Mouse (Mus musculus) midbrain, embryonic 15.5 days (tissue): ENCODE results near the gene Ddx58. TPM values are rescaled to one million over a fixed set of nuclear protein-coding genes. Genes with fewer than 3 reads are reported as not detected.
A peak's percentile ranks its signal among the peaks of the same experiment; 100 is the strongest.

ENCODE experiments used
- ATAC-seq: fragments of 200-750 bp; cut with Nextera tagmentation; replicated peaks from 2 replicates; pipeline ENCODE4 v1.8.0; 2017; ENCODE audit warnings: moderate TSS enrichment
- H3K27ac ChIP-seq: fragments of 300-500 bp; sonication (generic); 2 replicates; pipeline ENCODE4 v1.5.1; 2015; ENCODE audit warnings: mild to moderate bottlenecking, inconsistent platforms
- H3K27me3 ChIP-seq: fragments of 300-500 bp; sonication (generic); replicated peaks from 2 replicates; pipeline ENCODE4 v1.6.1; 2015; ENCODE audit warnings: inconsistent platforms
- H3K36me3 ChIP-seq: fragments of 300-500 bp; sonication (generic); replicated peaks from 2 replicates; pipeline ENCODE4 v1.6.1; 2015; ENCODE audit warnings: inconsistent platforms
- H3K4me1 ChIP-seq: fragments of 300-500 bp; sonication (generic); 2 replicates; pipeline ENCODE4 v1.6.1; 2015; ENCODE audit warnings: inconsistent platforms
- H3K4me2 ChIP-seq: fragments of 300-500 bp; sonication (generic); 2 replicates; pipeline ENCODE4 v1.6.1; 2015; ENCODE audit warnings: inconsistent platforms, mild to moderate bottlenecking, moderate library complexity
- H3K4me3 ChIP-seq: fragments of 300-500 bp; sonication (generic); 2 replicates; pipeline ENCODE4 v1.5.1; 2015; ENCODE audit warnings: mild to moderate bottlenecking, inconsistent platforms
- H3K9ac ChIP-seq: fragments of 300-500 bp; sonication (generic); 2 replicates; pipeline ENCODE4 v1.6.1; 2015; ENCODE audit warnings: mild to moderate bottlenecking, inconsistent platforms
- H3K9me3 ChIP-seq: fragments of 300-500 bp; sonication (generic); 2 replicates; pipeline ENCODE4 v1.6.1; 2016; ENCODE audit warnings: inconsistent platforms
- WGBS: fragments of 180-500 bp; shearing (Covaris S2); methylation state at CpG from one replicate; pipeline ENCODE4 v1.1.7; 2015; ENCODE audit warnings: mixed read lengths; 5-methylcytosine and 5-hydroxymethylcytosine counted together
- polyA plus RNA-seq: library from polyadenylated mRNA; unstranded; fragments of >200 nt; fragmentation: Nextera tagmentation; extraction: Ambion mirVana; gene quantifications from 2 replicates; pipeline ENCODE4 v1.2.1, GENCODE M21; 2015

Ddx58 gene
- polyA plus RNA-seq, 1 experiment from 2014 or later = 4.2 TPM

DNA sequence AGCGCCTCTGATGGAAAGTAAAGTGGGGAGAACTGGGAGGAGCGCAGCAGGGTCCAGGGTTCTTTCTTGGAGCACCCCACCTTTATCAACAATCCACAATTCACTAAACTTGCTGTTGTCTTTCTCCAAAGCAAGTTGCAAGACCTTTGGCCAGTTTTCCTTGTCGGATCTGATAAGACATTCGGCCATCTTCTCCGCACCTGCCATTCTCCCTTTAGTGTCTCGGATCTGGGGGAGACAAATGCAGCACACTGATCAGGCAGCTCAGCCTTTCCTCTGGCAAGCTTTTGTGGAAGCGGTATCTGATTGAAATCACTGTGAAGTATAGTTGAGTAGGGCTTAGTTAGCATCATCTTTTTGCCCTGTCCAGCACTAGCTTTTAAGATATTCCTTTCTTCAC, 11.7 kb downstream of the Ddx58 start:
- no peak for ATAC-seq
- 92% methylated on average over 7 of the region's 7 CpGs for WGBS

DNA sequence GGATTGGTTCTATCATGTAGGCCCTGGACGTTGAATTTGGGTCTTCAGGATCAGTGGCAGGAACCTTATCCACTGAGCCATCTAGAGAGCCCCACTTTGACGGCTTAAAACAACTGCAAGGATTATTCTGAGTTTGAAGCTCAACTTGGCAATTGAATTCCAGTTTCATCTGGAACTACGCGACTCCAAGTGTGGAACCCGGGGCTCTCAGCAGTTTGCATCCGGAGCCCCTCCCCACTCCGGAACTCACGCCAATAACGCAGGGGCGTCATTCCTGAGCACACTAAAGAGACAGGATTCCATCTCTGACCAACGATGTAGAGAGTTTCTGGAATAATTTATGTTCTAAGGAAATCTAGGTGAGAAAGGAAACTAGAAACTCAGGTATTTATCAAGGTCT, 12.5 kb downstream of the Ddx58 start:
- H3K4me2 ChIP-seq = no peak overlapping the region
- H3K4me3 ChIP-seq = no peak overlapping the region
- no peaks in the 10 kb centered on the region for H3K36me3 ChIP-seq
- no peak overlapping the region for H3K9ac ChIP-seq
- no peak overlapping the region for H3K27ac ChIP-seq
- H3K4me1 ChIP-seq = no peaks in the 10 kb centered on the region
- H3K9me3 ChIP-seq = no peaks in the 10 kb centered on the region
- no peak for ATAC-seq
- no peaks in the 10 kb centered on the region for H3K27me3 ChIP-seq
- 92% methylated on average over 11 of the region's 11 CpGs for WGBS

More for the DNA sequence above, 11.7 kb downstream of the Ddx58 start:
- no peaks in the 10 kb centered on the region for H3K4me1 ChIP-seq
- H3K27ac ChIP-seq = no peak overlapping the region
- H3K4me3 ChIP-seq = no peak overlapping the region
- no peaks in the 10 kb centered on the region for H3K36me3 ChIP-seq
- H3K4me2 ChIP-seq = no peak overlapping the region
- no peak overlapping the region for H3K9ac ChIP-seq
- H3K27me3 ChIP-seq = no peaks in the 10 kb centered on the region
- H3K9me3 ChIP-seq = no peaks in the 10 kb centered on the region

DNA sequence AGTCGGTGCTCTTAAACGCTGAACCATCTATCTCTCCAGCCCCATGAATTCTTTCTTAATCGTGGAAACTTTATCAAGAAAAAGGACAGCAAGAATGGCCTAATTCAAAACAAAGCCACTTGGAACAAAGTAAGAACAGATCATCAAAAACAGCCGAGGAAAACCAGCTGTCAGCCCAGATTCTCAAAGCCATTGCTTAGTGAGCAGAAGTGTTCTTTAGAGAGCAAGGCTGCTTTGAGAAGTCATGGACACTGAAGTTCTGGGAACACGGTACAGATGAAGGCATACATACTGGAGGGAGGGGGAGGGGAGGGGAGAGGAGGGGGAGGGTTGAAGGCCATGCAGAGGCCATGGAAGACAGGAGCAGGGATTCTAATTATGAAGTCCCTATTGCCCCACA, 13.5 kb downstream of the Ddx58 start:
- Histone ChIP-seq H3K9ac (no peak overlapping the region), H3K4me2 (no peak overlapping the region), H3K27me3 (no peaks in the 10 kb centered on the region), H3K4me1 (no peaks in the 10 kb centered on the region), H3K9me3 (no peaks in the 10 kb centered on the region), H3K4me3 (no peak overlapping the region), H3K36me3 (no peaks in the 10 kb centered on the region), H3K27ac (no peak overlapping the region)
- ATAC-seq = no peak
- WGBS = 74% methylated on average over 5 of the region's 5 CpGs

DNA sequence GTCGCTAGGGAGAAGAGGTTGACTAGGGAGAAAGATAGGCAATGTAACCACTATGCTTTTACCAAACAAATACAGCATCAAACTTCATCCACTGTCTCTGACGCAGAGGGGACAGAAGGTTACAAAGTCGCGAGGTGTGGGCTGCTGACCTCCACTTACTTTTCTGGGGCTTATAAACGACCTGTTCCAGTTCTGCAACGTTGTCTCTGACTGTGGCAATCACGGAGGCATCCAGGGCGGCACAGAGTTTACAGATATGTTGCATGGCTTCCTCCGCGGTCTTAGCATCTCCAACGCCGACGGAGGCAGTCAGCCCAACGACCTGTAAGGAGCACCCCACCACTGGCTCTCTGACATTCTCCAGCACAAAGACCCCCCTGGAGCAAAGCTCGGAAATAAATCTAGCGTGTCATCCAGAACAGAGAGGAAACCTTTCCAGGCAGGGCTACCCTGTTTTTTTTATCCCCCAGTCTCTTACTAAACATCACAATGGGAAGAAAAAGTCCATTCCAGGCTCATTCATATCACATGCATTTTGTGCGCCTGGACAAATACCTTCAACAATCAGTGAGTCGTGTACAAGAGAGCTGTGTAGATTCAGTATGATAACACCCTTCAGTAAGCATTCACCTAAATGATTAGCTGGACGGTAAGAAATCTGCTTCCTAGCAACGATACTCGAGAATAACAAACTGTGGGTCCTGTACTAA, 17.6 kb downstream of the Ddx58 start:
- Histone ChIP-seq H3K4me2 (no peak overlapping the region; the same call in 1 of the 2 replicates), H3K27me3 (no peaks in the 10 kb centered on the region), H3K4me1 (peaks cover 6% of the 10 kb centered on the region; the same call in 1 of the 2 replicates), H3K4me3 (no peak overlapping the region), H3K36me3 (no peaks in the 10 kb centered on the region), H3K9ac (no peak overlapping the region), H3K27ac (no peak overlapping the region), H3K9me3 (no peaks in the 10 kb centered on the region)
- ATAC-seq = no peak
- 42% methylated on average over 21 of the region's 21 CpGs for WGBS

DNA sequence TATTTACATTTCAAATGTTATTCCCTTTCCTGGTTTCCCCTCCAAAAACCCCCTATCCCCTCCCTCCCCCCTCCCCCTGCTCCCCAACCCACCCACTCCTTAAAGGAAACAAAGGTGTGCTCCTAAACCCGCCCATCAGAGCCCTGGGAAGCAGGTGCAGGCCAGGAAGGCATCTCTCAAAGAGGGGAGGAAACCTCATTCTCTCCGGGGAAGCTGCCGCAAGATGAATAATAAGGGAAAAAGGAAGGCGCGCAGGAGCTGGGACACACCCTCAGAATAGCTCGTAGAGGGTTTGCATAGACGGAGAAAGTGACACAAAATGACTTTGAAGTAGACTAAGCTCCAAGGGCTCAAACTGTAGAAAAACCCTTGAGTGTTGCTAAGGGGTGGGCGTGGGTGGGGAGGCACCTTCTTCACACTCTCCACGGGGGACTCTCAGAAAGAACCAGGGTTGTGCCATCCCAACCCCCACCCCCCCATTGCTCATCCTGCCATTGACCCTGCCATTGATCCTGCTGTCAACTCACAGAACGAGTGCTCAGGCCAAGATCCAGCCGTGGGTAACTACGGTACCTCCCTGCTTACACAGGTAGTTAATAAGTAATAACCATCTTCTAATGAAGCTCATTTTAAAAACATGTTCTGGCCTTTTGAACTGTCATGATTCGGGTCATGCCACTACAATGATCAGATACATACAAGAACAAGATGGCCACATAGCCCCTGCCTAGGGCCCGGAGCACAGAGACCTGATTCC, 18.4 kb downstream of the Ddx58 start:
- H3K27ac ChIP-seq = no peak overlapping the region
- H3K27me3 ChIP-seq = no peaks in the 10 kb centered on the region
- H3K4me3 ChIP-seq = no peak overlapping the region
- no peak for ATAC-seq
- H3K4me1 ChIP-seq = peaks cover 6% of the 10 kb centered on the region; the same call in 1 of the 2 replicates
- no peaks in the 10 kb centered on the region for H3K9me3 ChIP-seq
- H3K9ac ChIP-seq = no peak overlapping the region
- H3K4me2 ChIP-seq = peak overlapping the region; percentile 28
- H3K36me3 ChIP-seq = no peaks in the 10 kb centered on the region
- WGBS = 42% methylated on average over 14 of the region's 14 CpGs

DNA sequence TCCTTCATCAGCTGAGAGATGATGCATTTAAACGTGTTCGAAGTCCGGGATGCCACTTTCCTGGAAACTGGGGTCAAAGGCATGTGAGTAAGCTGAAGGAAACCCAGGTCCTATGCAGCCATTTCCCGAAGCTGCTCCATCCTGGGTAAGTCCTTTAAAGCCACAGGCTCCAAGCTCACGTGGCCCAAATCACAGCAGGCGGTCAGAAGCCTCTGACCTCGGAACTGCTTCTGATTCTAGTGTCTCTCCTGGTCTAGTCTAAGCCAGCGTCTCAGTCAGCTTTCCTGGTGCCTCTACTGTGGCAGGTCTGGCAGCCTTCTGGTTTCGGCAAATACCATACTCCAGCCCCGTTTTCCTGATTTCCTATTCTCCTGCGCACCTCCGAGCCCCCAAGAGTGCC, 19.2 kb downstream of the Ddx58 start:
- peaks cover 6% of the 10 kb centered on the region; the same call in 1 of the 2 replicates for H3K4me1 ChIP-seq
- H3K27ac ChIP-seq = no peak overlapping the region
- no peaks in the 10 kb centered on the region for H3K36me3 ChIP-seq
- no peak overlapping the region for H3K9ac ChIP-seq
- peak overlapping the region; percentile 28 for H3K4me2 ChIP-seq
- no peaks in the 10 kb centered on the region for H3K27me3 ChIP-seq
- ATAC-seq = no peak
- H3K4me3 ChIP-seq = no peak overlapping the region
- H3K9me3 ChIP-seq = no peaks in the 10 kb centered on the region
- WGBS = 17% methylated on average over 12 of the region's 12 CpGs

DNA sequence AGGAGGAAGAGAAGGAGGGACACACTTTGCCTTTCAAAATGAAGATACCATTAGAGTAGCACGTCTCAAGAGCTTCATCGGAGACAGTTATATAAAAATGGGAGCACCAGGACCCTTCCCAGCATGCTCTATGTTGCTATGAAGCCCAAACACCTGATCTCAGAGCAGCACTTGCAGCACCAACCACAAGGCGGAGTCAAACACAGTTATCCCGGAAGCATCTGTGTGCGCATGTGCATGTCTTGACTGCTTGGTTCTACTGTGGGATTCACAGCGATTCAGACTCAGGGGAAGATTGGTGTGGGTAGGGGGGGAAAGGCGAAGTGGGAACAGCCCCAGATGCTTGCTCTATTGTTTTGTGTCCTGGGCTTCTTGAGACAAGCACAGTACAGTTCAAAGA, 21.2 kb downstream of the Ddx58 start:
- 74% methylated on average over 7 of the region's 7 CpGs for WGBS

DNA sequence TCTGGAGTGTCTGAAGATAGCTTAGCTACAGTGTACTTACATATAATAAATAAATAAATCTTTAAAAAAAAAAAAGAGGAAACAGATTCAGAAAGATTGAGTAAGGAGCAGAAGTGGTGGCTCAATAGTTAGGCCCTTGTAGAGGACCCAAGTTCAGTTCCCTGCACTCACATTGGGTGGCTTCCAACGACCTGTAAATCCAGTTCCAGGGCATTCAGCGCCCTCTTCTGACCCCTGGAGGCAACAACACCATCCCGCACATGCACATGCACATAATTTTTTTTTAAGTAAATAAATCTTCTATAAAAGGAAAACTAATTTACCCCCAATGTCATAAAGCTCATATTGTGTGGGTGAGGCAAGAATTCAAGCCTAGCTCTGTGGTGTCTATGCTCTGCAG, 21.7 kb downstream of the Ddx58 start:
- Histone ChIP-seq H3K4me1 (peaks cover 6% of the 10 kb centered on the region; the same call in 1 of the 2 replicates), H3K4me3 (no peak overlapping the region), H3K9ac (no peak overlapping the region), H3K27ac (no peak overlapping the region), H3K9me3 (no peaks in the 10 kb centered on the region), H3K27me3 (no peaks in the 10 kb centered on the region), H3K36me3 (no peaks in the 10 kb centered on the region), H3K4me2 (no peak overlapping the region)
- WGBS = 61% methylated on average over 3 of the region's 3 CpGs
- ATAC-seq = no peak

More for the DNA sequence above, 21.2 kb downstream of the Ddx58 start:
- Histone ChIP-seq H3K36me3 (no peaks in the 10 kb centered on the region), H3K9me3 (no peaks in the 10 kb centered on the region), H3K9ac (no peak overlapping the region), H3K27me3 (no peaks in the 10 kb centered on the region), H3K4me2 (no peak overlapping the region), H3K4me1 (peaks cover 6% of the 10 kb centered on the region; the same call in 1 of the 2 replicates), H3K4me3 (no peak overlapping the region), H3K27ac (no peak overlapping the region)
- no peak for ATAC-seq

DNA sequence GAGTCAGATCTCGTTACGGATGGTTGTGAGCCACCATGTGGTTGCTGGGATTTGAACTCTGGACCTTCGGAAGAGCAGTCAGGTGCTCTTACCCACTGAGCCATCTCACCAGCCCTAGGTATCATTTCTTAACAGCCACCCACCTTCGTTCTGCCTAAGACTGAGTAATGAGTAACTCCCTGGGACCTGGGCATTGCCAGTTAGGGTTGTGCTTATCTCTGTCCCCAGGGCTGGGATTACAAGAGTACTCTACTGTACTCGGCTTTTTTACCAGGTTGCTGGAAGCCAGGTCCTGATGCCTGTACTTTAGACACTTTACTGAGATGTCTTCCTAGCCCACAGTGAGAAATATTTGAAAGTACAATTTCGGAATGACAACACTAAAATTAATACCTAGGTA, 27.5 kb downstream of the Ddx58 start:
- no peaks in the 10 kb centered on the region for H3K9me3 ChIP-seq
- no peak overlapping the region for H3K9ac ChIP-seq
- no peaks in the 10 kb centered on the region for H3K4me1 ChIP-seq
- H3K27ac ChIP-seq = no peak overlapping the region
- WGBS = 92% methylated on average over 4 of the region's 6 CpGs
- no peak overlapping the region for H3K4me2 ChIP-seq
- no peak overlapping the region for H3K4me3 ChIP-seq
- no peaks in the 10 kb centered on the region for H3K27me3 ChIP-seq
- no peak for ATAC-seq
- H3K36me3 ChIP-seq = no peaks in the 10 kb centered on the region

DNA sequence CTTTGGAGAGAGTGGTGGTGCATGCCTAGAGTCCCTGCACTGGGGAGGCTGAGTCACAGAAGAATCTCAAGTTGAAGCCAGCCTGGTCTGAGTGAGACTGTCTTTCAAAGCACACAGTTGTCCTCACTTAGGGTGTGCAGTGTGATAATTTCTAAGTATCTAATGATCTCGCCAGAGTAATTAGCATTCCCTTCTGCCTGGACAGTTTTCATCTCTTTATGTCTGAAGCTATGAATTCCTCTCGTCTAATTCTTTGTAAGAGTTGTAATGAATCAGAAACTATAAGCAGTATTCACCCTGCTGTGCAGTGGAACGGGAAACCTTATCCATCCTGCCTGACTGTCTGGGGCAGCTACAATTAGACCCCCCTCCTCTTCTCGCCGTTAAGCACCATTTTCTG, 31.9 kb downstream of the Ddx58 start:
- ATAC-seq = no peak
- 63% methylated on average over 5 of the region's 5 CpGs for WGBS
- Histone ChIP-seq H3K9me3 (no peaks in the 10 kb centered on the region), H3K27me3 (no peaks in the 10 kb centered on the region), H3K4me1 (no peaks in the 10 kb centered on the region), H3K36me3 (no peaks in the 10 kb centered on the region), H3K4me3 (no peak overlapping the region), H3K9ac (no peak overlapping the region), H3K4me2 (no peak overlapping the region), H3K27ac (no peak overlapping the region)

DNA sequence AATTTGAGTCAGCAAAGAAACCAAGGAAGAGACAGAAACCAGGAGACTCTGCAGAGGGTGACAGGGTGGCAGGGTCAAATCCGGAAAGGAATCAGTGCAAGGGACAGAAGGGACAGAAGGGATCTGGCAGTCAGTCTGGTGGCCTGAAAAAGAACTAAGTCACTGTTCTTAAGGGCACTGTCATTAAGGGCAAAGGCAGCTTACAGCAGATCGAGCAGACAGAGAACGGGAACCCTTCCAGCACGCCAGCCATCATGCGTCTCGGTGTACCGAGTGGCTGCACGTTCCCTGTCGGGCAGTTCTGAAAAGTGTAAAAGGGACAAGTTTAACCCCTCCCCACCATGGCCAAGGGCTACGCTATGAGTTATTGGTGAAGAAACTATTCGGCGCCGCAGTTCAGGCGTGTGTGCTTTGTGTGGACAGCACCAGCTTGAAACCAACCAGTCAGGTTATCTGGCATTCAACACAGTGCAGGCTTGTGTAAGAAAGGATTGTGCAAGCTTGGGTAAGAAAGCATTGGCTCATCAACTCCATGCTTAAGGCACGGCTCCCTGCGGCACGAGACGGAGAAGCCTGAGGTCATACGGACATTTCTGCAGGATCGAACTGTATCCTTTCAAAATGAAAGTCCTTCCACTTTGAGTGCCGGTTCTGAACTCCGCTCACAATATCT, 34.3 kb downstream of the Ddx58 start:
- ATAC-seq = no peak
- Histone ChIP-seq H3K27ac (no peak overlapping the region), H3K4me3 (no peak overlapping the region), H3K4me2 (no peak overlapping the region), H3K9ac (no peak overlapping the region), H3K9me3 (no peaks in the 10 kb centered on the region), H3K27me3 (no peaks in the 10 kb centered on the region), H3K4me1 (no peaks in the 10 kb centered on the region), H3K36me3 (no peaks in the 10 kb centered on the region)
- WGBS = 92% methylated on average over 22 of the region's 22 CpGs

DNA sequence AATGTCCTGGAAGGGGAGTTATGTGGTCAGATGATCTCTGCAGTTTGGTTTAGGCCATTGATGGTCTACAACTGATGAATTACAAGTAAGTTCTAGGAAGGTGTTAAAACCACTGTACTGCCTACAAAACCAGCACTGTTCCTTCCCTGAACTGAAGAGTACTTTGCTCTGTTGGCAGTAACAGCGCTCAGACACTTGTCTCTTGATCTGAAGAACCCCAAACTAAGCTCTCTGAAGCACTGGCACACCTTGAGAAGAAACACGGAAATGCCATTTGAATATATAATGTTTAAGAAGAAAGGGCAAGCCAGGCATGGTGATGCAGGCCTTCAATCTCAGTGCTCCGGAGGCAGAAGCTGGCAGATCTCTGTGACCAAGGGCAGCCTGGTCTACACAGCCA, 35.3 kb downstream of the Ddx58 start:
- Histone ChIP-seq H3K9me3 (no peaks in the 10 kb centered on the region), H3K27ac (no peak overlapping the region), H3K4me2 (no peak overlapping the region), H3K4me3 (no peak overlapping the region), H3K4me1 (no peaks in the 10 kb centered on the region), H3K9ac (no peak overlapping the region), H3K36me3 (no peaks in the 10 kb centered on the region; the same call in 1 of the 2 replicates), H3K27me3 (no peaks in the 10 kb centered on the region)
- WGBS = 87% methylated on average over 3 of the region's 3 CpGs
- ATAC-seq = no peak
